Mouse (Mus musculus): ENCODE measurements around the gene Sh3rf3.

Sh3rf3 gene

DNA sequence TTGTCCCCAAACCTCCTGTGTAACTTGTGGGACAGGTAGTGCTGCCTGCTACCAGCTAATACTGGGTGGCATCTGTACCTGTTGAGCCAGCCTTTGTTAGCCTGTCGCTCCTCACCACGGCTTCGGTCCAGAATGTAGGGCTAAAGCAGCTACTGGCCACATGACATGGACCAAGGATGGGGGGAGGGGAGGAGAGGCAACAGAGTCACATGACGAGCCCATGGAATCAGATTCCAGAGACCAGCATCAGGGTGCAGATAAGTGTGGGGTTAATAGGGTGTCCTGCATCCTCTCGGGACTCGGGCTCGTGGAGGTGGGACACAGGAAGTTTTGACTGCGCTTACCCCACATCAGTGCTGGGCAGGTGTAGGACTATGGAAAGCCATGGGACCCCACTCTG is 292.7 kb downstream of the Sh3rf3 start:
- no peak for DNase-seq (ENCODE audit: low read depth, low spot score)

DNA sequence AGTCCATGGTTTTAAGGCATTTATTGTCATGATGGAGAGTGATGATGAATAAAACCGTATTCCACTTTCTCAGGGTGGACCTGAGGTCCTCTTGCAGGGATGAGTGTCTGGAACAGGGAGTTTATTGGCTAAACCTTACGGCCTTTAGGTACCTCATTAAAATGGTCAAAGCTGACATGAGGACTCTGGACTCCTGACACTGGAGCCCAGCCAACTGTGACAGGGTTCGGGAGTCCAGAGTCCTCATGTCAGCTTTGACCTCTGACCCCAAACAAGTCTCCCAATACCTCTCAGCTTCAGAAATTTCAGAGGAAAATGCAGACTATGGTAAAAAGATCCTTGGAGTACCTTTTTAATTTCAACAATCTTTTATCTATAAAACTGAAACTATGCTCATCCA is 293.5 kb downstream of the Sh3rf3 start:
- no peak for DNase-seq (ENCODE audit: low read depth, low spot score)

DNA sequence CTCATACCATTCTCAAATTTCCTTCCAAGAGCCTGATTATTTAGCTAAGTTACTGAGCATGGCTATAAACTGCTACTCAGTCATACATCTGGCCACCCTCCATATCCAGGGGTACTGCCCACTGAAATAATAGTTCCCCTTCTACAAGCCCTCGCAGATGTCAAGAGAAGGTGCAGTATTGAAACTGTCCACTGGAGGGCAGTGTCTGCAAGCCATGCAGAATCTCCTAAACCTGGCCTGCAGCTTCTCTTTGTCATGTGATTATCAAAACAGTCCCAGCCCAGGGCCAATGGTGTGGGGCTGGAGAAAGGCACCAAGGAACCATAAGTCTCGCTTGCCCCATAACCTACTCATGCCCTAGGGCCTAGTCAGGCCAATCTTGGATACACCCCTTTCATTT is 295.9 kb downstream of the Sh3rf3 start:
- peak; percentile 81 for DNase-seq (ENCODE audit: low read depth, low spot score)

DNA sequence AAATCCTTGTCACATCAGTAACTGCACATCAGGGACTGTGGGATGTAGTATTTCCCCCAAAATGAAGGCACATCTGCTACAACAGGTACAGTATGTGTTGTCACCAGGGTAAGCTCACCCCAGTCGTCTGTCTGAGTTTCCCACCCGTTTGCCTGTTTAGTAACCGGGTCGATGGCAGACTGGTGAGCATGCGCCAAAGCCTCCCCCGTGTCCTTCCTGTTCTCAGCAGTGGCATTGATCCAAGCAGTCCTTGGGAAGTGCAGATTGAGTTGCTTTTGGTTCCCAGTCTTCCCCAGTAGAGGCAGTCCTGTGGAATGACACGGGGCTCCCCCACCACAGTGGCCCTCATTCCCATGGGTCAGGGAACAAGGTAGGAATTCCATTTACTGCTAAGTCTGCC is 297.2 kb downstream of the Sh3rf3 start:
- DNase-seq (ENCODE audit: low read depth, low spot score), result no peak

DNA sequence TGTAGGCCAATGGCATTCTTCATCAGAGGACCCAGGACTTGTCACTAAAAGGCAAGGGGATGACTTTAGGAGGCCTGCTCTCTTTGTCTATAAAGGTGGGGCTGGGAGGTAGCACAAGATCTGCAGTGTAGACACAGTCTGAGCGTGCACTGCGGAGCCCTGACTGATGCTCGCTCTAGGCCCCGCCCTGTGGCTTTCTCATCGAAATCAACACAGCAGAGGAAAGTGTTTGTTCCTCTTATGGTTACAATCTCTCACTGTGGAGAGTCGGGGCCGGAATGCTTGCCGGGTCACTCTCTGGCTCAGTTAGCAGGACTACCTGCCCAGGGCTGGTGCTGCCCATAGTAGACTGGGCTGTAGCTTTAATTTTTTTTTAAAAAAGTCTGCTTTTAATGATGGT is 299.6 kb downstream of the Sh3rf3 start:
- no peak for DNase-seq (ENCODE audit: low read depth, low spot score)

DNA sequence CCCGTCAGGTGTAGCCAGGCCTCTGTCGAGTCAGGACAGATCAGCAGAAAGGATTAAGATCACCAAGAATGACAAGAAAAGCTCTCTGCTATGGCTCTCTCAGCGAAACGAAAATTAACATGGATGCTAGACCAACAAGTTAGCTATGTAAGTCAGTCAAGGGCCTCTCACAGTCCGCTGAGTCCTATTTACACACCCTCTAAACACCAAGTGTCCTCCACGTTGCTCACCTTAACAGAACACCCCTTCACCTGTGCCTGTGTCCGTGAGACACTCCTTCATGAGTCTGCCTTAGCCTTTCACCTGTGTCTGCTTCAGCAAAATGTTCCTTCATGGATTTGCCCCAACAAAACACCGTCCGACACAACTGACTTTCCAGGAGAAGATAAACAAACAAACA is 300.2 kb downstream of the Sh3rf3 start:
- no peak for DNase-seq (ENCODE audit: low read depth, low spot score)

DNA sequence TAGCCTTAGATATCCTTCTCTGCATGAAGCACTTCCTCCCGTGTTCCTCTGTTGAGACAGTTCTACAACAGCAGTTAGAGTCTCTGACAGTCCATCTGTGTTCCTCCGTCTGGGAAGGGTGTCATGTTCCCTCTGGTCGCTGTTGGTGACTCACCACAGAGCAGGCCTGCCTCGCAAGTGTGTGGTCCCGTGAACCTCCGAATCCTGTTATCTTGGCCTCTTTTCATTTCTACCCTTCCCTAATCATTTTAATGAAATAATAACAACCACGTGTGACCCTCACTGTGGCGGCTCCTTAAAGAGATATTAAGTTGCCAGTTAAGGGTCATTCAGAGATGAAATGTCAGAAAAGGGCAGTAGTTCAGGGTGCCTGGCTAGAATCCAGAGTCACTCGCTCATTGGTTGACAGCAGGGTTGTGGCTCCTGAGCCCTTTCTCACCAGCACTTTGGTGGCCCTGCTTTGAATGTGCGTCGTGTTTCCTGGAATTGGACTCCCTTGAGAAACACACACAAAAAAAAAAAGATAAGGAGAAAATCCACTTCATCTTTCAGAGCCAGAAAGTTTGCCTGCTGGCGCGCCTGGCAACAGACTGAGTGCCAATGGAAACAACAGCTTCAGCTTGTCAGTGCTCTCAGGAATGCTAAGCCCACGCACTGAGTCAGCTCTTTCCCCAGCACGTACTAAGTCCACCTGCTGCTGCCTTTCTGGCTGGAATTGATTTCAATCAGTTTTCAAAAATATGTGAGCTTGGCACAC is 301.6 kb downstream of the Sh3rf3 start:
- DNase-seq (ENCODE audit: low read depth, low spot score), result no peak

DNA sequence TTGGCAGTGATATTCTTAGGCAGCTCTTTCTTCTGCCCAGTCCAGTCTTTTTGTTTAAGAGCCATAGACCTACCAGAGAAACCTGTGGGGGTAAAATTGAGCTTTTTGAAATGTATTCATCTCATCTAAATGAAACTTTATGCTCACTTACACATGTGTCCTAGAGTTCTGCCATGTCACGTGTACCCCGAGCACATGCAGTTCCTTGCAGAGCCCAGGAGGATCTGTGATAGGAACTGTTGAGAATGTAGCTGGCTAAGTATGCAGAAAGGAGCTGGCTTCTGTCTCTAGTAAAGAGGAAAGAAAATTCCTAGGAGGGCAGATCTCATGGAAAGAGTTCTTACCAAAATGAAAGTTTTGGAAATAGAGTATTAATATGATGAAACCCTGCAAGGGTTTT is 302.5 kb downstream of the Sh3rf3 start:
- DNase-seq (ENCODE audit: low read depth, low spot score), result no peak

DNA sequence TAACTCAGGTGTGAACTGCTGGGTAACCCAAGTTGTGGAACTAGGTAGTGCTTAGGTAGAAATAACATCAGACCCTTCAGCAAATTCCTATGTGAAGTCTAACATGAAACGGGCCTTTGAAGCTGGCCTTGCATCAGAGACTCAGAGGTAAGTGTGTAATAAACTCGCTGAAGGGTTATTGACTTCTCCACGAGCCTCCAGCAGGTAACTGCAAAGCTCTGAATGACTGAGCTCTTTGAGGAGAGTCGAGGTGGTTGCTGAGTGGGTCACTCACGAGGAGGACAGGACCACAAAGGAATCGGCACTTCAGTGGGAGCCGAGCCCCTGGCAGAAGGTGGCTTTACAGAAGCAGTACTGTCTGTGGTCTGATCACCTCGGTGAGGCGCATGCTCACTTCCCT is 303.2 kb downstream of the Sh3rf3 start:
- no peak for DNase-seq (ENCODE audit: low read depth, low spot score)

DNA sequence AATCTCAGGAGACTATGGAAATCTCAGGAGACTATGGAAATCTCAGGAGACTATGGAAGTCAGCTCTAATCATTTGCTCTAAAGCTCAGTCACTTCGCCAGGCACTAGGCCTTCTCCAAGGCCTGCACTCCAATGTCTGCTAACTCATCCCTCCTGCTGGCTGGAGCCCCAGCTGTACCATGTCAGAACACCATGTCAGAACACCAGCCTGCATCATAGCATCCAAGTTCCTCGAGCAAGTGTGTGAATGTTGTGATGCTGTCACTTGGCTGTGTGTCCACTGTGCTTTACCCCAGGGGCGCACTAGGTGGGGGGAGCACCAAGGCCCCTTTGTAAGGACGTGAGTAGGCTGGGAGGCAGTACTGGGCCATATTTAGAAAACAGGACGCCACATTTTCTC is 304.4 kb downstream of the Sh3rf3 start:
- no peak for DNase-seq (ENCODE audit: low read depth, low spot score)

DNA sequence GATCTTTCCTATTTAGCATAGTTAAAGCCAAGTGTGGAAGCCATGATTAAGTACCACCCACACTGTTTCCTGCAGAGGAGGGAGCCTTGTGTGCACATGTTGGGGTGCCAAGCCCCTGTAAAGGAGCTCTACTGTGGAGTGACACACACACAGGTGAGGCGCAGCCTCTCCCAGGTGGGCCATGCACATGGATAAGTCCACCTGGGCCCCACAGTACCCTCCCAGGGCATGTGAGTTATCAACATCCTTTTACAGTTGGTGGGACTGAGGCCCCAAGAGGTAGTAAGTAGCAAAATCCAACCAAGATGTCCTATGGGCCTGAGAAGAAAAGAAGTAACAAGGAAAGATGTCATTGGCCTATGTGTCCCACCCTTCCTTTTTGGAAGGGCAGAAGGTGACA is 305.8 kb downstream of the Sh3rf3 start:
- no peak for DNase-seq (ENCODE audit: low read depth, low spot score)

DNA sequence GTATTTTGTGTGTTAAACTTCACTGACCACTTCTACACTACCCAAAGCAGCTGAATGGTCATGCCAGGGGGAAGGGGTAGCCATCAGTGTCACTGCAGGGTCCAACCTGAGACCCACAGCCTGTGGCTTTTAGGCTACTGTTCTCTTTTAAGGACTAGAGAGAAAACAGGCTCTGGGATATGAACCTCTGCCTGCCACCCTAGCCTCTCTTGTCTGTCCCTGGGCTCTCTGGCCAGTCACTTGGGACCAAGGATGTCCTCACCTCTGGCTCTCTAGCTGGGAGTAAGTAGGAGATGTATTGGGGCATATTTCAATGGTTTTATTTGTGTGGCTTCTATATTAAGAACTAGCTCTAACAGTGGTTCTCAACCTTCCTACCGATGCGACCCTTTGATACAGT is 306.7 kb downstream of the Sh3rf3 start:
- DNase-seq (ENCODE audit: low read depth, low spot score), result no peak

DNA sequence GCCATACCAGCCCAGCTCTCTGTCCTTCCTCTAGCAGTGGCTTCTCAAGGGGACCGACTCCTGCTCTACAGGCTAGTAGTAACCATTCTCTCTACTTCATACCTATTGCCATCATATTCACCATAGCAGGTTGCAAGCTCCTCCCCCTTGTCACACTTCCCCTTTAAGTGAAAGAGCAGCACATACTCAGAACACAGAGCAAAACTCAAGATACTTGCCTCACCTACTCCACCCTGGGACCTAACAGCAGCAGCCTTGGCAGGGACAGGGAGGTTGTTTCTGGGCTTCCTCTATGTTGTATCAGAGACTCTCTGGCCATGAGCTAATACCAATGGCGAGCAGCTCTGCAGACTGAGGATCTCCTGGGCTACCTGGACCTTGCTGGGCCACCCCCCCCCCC is 312.3 kb downstream of the Sh3rf3 start:
- DNase-seq (ENCODE audit: low read depth, low spot score), result no peak

DNA sequence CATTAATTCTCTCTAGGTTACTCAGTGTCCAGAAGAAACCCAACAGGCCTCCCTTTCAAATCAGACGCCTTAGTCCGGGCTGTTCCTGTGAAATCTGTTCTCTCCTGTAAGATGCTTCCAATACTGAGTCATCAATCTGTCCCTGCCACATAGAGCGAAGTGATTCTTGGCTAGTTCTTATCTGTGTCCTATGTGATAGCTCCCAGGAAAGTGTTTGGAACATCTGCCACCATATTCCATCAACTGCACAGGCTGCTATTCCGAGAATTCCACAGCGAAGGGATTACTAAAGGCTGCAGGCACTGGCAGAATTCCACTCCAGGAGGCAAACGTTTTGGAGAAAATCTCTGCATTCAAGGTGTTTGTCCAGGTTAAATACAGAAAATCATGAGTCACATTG is 314.5 kb downstream of the Sh3rf3 start:
- no peak for DNase-seq (ENCODE audit: low read depth, low spot score)

DNA sequence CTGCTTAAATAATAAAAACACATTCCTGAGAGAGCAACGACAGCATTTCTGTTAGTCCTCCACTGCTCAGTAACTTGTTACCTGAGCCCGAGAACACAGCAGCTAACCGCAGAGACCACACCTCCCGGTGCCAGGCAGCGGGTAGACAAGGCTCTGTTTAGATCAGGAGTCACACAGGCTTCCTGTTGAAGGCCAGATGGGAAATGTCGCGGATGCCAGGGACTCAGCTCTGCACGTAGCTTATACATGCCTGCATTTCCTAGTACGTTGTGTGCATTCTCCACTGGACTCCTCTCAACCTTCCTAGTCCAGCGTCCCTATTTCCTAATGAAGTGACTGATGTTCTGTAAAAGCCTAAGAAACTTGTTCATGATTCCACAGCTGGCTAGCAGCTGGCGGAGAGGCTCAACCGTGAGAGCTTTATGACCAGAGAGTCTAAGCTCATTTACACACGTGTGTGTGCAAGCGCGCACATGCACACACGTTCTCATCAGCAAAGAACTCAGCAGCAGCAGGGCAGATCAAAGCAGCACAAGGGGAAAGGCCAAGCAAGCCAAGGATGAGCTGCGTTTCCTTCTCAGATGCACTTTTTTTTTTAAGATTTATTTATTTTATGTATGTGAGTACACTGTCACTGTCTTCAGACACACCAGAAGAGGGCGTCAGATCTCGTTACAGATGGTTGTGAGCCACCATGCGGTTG is 318.9 kb downstream of the Sh3rf3 start:
- no peak for DNase-seq (ENCODE audit: low read depth, low spot score)

DNA sequence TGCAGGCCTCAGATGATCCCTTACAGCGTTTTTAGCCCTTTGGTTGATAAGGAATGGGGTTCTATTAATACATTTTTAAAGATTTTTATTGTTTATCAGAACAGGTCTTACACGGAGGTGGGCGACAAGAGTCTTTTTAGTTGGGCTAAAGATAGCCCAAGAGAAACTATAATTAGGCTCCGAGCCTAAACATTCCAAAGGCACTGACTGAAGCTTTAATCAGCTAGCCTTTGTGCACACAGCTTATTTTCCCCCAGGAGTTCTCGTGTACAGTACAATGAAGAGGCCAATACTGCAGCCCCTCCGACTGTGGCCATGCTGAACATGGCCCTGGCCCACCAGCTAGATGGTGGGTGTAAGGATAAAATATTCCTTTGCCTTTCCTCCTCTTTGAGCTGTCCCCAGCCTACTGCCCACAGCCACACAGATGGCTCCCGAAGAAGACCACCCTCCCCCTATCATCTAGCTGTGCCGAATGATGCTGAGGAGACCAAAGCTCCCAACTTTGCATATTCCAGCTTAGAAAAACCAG is 320.4 kb downstream of the Sh3rf3 start:
- no peak for DNase-seq (ENCODE audit: low read depth, low spot score)

DNA sequence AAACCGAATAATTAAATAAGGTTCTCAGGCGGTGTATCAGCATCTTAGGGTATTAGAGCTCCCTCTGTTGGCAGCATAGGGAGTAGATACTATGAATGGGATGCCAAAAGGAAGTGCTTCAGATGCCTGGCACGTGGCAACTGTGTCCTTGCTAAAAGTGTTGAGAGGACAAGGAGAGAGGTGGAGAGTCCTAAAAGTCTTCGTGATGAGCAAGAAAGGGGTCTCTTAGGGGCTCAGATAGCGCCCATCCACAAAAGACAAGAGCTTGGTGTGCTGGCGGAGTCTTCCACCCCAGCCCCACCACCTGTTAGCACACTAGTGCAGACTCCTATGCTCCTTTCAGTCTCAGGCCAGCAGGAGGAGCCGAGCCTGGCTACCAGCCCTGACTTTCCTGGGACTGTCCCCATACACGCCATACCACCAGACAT is 336.8 kb downstream of the Sh3rf3 start:
- DNase-seq (ENCODE audit: low read depth, low spot score), result peak; percentile 68

DNA sequence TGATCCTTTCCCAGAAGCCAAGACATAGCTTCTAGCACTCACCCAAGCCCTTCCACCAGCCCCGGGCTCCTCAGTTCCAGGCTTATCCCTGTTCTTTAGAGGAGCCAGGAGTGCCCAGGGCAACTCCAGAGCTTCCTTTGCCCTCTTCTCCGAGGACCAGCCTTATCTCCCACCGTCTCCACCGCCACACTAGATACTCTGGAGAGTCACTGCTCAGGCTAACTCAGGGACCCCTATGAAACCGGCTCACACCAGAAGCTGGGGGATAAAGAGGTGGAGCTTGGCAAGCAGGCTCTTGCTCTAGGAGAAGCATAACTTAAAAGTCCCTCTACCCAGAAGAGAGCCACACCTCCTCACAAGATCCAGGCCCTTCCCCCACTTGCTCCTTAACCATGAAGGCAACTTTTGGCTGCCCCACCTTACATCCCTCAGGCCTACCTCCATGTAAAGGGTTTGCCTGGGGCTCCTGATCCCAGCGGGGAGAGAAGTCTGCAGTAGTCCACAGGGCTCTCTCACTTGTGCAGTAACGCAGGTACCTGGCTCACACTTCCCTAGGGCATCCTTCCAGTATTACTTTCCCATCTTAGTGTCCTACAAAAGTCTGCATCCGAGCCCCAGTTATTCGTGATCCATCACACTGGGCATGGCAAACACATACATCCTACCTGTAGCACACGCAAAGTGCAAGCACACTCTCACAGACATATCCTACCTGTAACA is 337.9 kb downstream of the Sh3rf3 start:
- peak; percentile 10 for DNase-seq (ENCODE audit: low read depth, low spot score)

DNA sequence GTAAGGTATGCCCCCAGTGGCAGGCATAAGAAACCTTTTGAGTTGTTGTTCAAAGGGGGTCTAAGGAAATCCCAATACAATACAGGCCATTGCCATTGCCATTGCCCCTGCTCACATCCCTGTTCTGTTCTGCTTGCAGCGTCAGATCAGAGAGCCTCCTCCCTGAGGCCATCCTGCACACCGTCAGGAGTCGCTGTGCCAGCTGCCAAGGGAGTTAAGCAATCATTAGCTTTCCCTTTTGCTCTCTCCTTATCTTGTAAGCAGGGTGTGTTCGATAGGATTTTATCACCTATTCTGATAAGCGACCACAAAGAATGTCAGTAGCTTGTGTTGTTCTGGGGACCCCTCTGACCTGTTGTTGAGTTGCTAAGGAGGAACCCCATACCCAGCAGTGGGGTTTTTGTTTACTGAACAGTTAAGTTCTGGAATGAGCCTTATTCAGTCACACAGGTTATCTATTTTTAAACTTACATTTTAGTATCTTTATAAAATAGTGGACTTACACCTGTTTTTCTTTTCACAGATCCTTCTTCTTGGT is 339.5 kb downstream of the Sh3rf3 start:
- DNase-seq (ENCODE audit: low read depth, low spot score), result no peak

DNA sequence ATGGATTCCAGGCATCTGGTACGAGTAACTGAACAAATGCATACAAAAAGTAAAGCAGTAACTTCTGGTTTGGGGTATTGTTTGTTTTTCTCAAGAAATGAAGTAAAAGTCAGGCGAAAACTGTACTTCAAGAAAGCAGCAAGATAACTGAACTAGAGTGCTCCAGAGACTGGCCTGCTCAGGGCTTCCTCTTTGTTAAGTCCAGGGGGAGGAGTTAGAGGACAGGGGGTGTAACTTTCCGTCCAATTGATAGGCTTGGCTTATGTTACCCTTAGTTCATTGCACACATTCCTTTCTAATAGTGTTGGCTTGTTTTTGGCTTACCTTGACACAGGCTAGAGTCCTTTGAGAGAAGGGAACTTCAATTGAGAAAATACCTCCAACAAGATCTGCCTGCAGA is 345.5 kb downstream of the Sh3rf3 start:
- no peak for DNase-seq (ENCODE audit: low read depth, low spot score)

DNA sequence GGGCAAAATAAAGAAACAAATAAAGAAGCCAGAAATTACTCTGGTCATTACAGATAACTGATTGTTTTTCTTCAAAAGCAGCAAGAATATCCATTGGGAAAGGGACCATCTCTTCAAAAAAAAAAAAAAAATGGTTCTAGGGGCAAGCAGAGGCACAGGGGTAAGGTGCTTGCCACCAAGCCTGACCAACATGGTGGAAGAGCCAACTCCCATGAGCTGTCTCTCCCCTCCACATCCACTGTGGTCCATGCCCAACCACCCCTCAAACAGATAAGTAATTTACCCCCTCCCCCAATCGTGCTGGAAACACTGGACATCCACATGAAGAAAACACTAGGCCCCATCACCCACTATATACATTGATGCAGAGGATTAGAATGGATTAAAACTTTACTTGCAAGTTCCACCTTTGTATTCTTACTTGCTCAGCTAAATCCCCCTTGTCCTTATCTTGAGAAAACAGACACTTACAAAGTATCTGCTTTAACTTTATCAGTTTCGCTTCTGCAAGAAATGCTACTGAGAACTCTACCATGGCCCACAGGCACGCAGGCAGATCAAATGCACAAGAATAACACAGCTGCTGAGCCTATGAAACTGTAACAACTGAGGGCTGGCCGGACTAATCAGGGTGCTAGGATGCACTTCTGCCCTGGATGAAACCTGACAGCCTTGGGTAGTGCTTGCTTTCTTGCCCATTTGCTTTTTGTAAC is 349.2 kb downstream of the Sh3rf3 start:
- DNase-seq (ENCODE audit: low read depth, low spot score), result no peak
